Mouse (Mus musculus): ENCODE measurements around the gene Trim58.

The Trim58 gene

DNA sequence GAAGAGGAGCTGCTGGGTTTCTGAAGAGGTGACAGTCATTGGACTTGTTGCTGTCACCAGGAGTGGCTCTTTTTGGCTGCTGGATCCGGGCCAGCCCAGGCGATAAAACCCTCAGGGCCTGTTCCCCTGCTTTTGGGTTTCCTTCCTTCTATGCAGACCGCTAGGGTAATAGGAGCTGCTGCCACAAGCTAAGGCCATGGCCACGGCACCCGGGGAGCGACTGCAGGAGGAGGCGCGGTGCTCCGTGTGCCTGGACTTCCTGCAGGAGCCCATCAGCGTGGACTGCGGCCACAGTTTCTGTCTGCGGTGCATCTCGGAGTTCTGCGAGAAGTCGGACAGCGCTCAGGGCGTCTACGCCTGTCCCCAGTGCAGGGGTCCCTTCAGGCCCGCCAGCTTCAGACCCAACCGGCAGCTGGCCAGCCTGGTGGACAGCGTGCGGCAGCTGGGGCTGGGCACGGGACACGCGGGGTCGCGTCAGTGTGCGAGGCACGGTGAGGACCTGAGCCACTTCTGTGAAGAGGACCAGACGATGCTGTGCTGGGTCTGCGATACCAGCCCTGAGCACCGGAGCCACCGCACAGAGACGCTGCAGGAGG is at the start of gene Trim58:
Gene Trim58 (plus strand): TSS at position 194 of the 596 bp plus-strand sequence.
- peak; percentile 6 for DNase-seq

DNA sequence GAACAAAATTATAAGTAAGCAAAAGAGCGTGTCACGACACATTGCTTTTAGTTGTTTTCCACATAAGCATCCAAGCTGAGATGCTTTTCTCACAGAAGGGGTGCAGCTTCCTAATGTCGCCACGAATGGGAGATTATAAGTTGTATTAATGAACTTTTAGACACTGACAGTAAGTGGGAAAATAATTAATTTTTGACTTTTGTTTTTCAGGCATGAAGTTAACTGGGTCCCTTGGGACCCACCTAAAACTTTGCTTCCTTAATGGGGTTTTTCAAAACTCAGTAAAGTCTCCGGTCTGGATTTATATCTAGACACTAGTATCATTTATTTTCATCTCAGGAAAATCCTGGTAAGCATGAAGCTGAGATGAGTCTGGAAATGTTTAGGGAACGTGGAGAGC is 45.5 kb upstream of the Trim58 start, which contains the start of gene Olfr324:
Gene Olfr324 (plus strand): TSS at position 301 of the 400 bp plus-strand sequence.
- DNase-seq, result no peak

DNA sequence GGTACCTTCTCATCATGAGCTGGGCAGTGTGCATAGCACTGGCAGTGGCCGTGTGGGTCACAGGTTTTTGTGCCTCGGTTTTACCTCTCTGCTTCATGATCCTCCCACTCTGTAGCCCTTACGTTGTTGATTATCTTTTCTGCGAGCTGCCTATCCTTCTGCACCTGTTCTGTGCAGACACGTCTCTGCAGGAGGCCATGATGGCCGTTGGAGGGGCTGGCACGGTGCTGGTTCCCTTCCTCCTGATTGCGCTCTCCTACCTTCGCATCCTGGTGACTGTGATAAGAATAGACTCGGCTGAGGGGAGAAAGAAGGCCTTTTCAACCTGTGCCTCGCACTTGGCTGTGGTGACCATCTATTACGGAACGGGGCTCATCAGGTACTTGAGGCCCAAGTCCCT is 42.4 kb upstream of the Trim58 start:
- DNase-seq, result no peak

DNA sequence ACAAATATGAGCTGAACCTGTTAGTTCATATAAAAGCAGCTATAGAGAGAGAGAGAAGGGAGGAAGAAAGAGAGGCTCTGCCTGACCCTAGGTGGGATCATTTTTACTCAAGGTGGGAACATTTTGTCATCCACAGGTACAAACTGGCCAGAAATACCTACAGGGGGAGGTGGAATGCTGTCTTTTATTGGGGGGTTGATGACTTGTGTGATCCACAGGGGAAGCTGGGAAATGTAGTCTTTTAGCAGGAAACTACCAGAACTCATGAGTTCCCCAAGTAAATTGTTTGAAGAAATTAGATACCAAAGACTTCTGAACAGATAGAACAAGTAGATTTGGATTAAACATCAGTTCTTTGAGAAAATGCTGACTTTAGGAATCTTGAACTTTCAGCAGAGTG is 38.2 kb upstream of the Trim58 start:
- DNase-seq, result no peak

- no peak for DNase-seq
Measured at GRCm38 (mm10) chr11:58602800-58603560, 37.3 kb upstream of the Trim58 start.

- DNase-seq, result no peak
Measured at GRCm38 (mm10) chr11:58604688-58605087, 35.6 kb upstream of the Trim58 start.

DNA sequence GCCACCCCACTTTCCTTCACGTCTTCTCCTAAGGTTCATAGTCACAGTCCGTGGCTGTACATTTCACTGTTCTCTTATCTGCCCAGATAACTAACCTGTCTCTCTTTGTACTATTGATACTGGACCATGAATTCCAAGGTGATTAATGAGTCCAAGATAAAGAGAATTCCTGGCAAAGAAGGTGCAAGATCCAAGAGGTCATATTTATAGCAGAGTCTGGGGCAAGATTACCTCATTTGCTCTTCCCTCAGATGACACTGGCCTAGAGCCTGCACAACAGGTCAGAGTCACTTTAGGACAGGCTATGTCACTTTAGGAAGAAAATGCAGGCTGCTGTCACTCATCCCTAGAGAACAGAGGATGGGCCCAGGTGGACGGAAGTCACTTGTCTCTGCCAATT is 35.0 kb upstream of the Trim58 start:
- no peak for DNase-seq

GRCm38 (mm10) chr11:58606177-58606919 is 33.9 kb upstream of the Trim58 start:
- no peak for DNase-seq

- DNase-seq, result no peak
Measured at GRCm38 (mm10) chr11:58607030-58607429, 33.2 kb upstream of the Trim58 start.

DNA sequence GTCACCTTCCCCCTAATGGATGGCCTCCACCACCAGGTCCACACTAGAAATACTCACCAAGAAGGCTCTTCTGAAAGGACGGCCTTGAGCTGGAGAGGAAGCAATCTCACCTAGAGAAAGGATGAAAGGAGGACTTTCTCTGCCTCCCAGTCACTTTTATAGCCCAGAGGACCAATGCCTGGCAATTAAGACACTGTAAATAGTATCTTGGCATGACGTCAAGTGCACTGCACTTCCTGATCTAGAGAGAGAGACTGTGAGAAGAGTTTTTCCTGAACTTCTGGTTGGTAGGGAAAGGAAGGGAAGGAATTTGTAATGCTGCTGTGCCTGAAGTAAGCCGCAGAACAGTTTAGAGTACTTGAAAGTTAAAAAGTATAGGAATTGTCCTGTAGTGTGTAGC is 26.9 kb upstream of the Trim58 start:
- no peak for DNase-seq

GRCm38 (mm10) chr11:58614526-58614925 is 25.7 kb upstream of the Trim58 start:
- peak; percentile 32 for DNase-seq

DNA sequence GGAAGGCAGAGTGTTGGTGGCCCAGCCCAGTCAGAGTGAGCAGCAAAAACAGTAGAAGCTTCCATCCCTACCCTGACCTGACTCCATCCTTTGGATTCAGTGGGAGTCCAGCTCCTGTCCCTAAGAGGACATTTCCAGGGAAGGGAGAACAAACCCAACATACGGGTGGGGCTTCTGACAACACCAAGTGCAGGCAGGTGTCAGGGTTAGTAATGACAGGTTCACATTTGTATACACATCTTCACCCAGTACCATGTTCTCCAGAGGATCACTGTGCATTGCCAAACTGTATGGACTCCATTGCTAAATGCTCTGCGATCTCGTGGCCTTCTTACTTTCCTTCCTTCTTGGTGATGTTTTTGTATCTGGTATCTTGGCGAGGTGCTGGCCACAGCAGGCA is 24.3 kb upstream of the Trim58 start, which contains the start of gene 2210407C18Rik:
Gene 2210407C18Rik (minus strand): TSS at position 101 of the 400 bp plus-strand sequence.
- DNase-seq, result no peak

- no peak for DNase-seq
Measured at GRCm38 (mm10) chr11:58618369-58618768, 21.9 kb upstream of the Trim58 start.

DNA sequence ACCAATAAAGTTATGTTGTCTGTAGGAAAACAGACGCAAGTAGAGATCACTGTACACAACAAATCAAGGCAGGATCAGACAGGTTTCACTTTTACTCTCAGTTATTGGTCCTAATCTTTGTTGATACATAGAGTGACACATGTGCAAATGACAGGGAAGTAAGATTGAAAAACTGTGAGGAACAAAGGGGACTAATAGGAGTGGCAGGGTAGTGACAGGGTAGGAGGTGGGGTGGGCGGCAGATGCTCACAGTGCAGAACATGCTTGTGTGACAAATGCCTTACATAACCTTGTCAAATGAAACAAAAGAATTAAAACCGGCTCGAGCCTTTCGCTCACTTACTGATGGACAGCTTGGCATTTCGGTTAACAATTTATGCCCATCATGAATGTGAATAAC is 21.5 kb upstream of the Trim58 start:
- DNase-seq, result no peak

DNA sequence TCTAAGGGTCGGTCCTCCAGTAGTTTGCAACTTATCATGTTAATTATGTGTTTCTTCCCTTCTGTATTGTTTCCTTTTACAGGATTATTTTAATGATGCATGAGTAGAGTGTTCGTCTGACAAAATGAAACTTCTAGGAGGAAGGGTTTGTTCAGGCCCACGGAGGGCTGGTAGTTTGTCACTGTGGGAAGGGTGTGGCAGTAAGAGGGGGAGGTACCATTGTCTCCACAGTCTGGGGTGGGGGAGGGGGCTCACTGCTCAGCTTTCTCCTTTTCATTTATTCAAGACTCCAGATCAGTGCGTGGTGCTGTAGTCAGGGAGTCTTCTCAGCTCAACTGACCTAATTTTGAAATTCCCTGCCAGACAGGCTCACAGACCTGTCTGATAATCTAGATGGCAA is 14.1 kb upstream of the Trim58 start:
- no peak for DNase-seq

DNA sequence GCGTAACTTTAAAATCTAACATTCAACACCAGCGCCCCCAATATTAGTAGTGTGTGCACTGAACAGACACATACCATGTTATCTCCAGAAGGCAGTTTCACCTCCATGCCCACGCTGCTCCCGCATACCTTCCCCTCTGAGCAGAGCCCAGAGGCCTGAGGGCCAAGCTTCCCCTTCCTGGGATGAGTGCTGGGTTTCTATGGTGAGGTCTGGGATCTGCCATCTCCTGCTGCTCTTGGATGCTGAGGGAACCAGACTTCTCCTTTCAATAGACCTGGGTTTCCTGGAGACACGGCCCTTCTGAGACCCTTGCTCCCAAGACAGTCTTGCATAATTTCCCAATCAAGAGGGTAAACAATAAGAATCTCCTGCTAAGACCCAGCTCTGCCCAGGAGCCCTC is 9.9 kb upstream of the Trim58 start, which contains the start of gene Olfr323:
Gene Olfr323 (minus strand): TSS at position 101 of the 400 bp plus-strand sequence.
- DNase-seq, result no peak

GRCm38 (mm10) chr11:58634878-58635277 is 5.4 kb upstream of the Trim58 start:
- DNase-seq, result no peak

- DNase-seq, result peak; percentile 48
Measured at GRCm38 (mm10) chr11:58636376-58636977, 3.8 kb upstream of the Trim58 start.

DNA sequence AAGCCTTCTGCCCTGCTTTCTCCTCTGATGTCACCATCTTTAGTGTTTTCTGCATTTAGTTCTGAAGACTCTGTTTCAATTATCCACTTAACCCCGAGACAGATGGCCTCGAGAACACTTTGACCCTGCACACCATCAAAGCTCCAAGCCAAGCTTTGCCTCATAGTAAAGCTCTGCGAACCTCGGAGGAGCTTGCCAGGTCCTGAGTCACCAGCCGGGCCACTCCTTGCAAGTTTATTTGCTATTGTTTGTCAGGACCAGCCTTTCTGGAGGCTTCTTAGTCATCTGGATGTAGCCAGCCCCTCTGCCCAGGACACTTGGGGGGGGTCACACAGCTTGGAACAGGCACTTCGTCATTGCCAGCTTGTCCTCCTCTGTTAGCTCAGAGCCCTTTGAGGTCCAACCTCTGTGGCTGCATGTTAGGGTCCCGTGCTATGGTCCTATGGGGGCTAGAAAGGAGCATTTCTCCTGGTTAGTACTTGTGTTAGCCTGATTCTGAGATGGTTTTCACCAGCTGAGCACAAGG is 2.0 kb upstream of the Trim58 start:
- no peak for DNase-seq

- no peak for DNase-seq
Measured at GRCm38 (mm10) chr11:58641057-58641456, 792 bp downstream of the Trim58 start.

DNA sequence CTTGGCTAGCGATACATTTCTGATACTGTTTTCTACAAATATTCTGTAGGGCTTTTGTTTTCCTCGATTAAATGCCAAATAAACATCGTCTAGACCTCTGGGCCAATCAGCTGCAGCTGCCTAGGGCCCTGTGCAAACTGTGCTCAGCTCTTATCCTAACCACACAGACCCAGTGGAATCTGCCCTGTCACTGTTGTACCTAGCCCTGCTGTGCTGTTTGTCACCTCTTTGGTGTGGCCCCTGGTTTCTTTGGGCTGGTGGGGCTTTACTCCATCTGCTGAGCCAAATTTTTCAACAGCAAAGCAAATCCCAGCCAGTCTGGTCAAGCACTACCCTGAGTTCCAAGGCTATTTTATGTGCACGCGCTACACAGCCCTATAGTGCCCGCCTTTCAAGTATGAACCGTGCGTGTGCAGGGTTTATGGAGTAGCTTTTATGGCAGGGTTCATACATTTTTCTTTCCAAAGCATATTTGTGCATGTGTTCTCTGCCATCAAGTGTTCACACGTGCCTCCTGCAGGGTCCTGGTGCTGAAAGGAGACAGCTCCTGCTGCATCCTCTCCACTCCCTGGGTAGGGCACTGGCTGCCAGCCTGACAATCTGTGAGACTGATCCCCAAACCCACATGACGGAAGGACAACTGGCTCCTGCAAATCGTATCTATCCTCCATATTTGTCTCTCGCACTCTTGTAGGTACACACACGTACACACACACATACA is 1.5 kb downstream of the Trim58 start:
- DNase-seq, result no peak

DNA sequence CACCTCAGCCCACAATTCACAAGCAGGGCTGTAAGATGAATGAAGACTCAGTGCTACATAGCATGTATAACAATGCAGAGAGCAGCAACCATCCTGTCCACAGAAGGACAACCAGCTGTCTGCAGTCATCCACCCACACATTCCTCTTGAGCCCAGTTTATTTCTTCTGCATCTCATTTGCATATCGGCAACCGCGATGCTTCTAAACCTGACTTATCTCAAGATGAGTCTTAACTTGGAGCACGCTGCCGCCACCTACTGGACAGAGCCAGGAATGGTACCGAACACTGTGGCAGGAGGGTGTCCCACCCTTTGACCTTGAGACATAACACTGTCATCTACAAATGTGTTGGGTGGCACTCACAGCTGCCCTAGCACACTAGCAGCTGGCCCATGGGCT is 3.1 kb downstream of the Trim58 start:
- DNase-seq, result peak; percentile 17
